15 mouse cellular contexts compared by ENCODE assay signal in genomic region chr4:65321340-65321739, GRCm38 (mm10).
A peak's percentile ranks its signal among the peaks of the same experiment; 100 is the strongest.
DNase-seq lines count a peak whose midpoint lies in the region.
"Had no signal": no experiment of that assay in that cellular context is flagged by ENCODE, and none has a peak within 500 bp of the region (broad histone marks: within the 10 kb centered on the region; RNA-seq: fewer than 3 reads in every experiment).

No protein-coding gene starts in this region.

- peak; percentile 9 for DNase-seq in gastrocnemius, adult 18-20 months (ENCODE audit: low spot score)
- DNase-seq in gastrocnemius, postnatal 4 days (ENCODE audit: low spot score in 2 of 2): no peak
- DNase-seq in left cerebral cortex, adult 18-20 months (ENCODE audit: low spot score in 2 of 2): peak; percentile 16 to 18
- no peak for DNase-seq in left cerebral cortex, postnatal 4 days
- peak; percentile 12 to 22 for DNase-seq in right cerebral cortex, adult 2 months (ENCODE audit: low spot score in 2 of 2)
- DNase-seq in right cerebral cortex, postnatal 25 days: no peak
- DNase-seq in B cell, adult 2 months: no peak
- DNase-seq: cerebellum, adult 11-12 months; cerebellum, adult 9-11 months; liver; lung, adult 2 months; lung, postnatal 14 days; midbrain, embryonic 14.5 days; thymus, adult 2 months; thymus, postnatal 36 days had no signal

- intact Hi-C loops in left cerebral cortex, postnatal 4 days (cut with DNase I): no loop called here

Comparison
In these comparisons a context has a peak if more than half of its experiments do, and no peak if none do; other contexts are left out.
1. DNase-seq: peak in gastrocnemius, adult 18-20 months (single experiment), left cerebral cortex, adult 18-20 months (2 of 2) and right cerebral cortex, adult 2 months (2 of 2); none in gastrocnemius, postnatal 4 days (0 of 2), left cerebral cortex, postnatal 4 days (single experiment), right cerebral cortex, postnatal 25 days (single experiment) and B cell, adult 2 months (0 of 2).